Mouse (Mus musculus): ENCODE results near the gene Cdh16.

GRCm38 (mm10) chr8:104635004-104635710 is 11.0 kb upstream of the Cdh16 start:
- no peak for TF ChIP-seq CTCF (IDR thresholded peaks at IDR 0.05; ENCODE audit: extremely low read depth, insufficient read depth, low read length)
- TF ChIP-seq POLR2A (IDR thresholded peaks at IDR 0.05; ENCODE audit: extremely low read depth, insufficient read depth, low read length): no peak

Measured in cortical plate, adult 2 months (tissue).